Mouse (Mus musculus) hindbrain, embryonic 16.5 days (tissue): ENCODE measurements at regions not wholly inside any gene's neighbourhood (a gene's known extent, or its start where the extent isn't known, plus 50 kb on each side); places are given as distances from the start of the nearest gene placed in this dataset.
"Not testable (repeated sequence)": the region's sequence is repeated elsewhere in the genome, so short reads cannot be mapped to it uniquely, and the experiment has no call there.

Source experiments
- ATAC-seq: fragments of 200-750 bp; cut with Nextera tagmentation; 2 replicates; pipeline ENCODE4 v1.8.0; 2017; ENCODE audit warnings: moderate TSS enrichment, moderate library complexity
- H3K27ac ChIP-seq: fragments of 300-500 bp; sonication (generic); 2 replicates; pipeline ENCODE4 v1.5.1; 2014; ENCODE audit warnings: low read depth, mild to moderate bottlenecking, control low read depth, low read length, moderate library complexity
- H3K27me3 ChIP-seq: fragments of 300-500 bp; sonication (generic); replicated peaks from 2 replicates; pipeline ENCODE4 v1.6.1; 2014; ENCODE audit warnings: low read length; ENCODE audit not compliant: control insufficient read depth, insufficient read depth
- H3K36me3 ChIP-seq: fragments of 300-500 bp; sonication (generic); 2 replicates; pipeline ENCODE4 v1.6.1; 2014; ENCODE audit warnings: mild to moderate bottlenecking, low read length, moderate library complexity, mixed read lengths; ENCODE audit not compliant: control insufficient read depth, insufficient read depth
- H3K4me1 ChIP-seq: fragments of 300-500 bp; sonication (generic); 2 replicates; pipeline ENCODE4 v1.6.1; 2014; ENCODE audit warnings: low read depth, low read length; ENCODE audit not compliant: control insufficient read depth, insufficient read depth
- H3K4me2 ChIP-seq: fragments of 300-500 bp; sonication (generic); 2 replicates; pipeline ENCODE4 v1.6.1; 2014; ENCODE audit warnings: mild to moderate bottlenecking, low read length, control low read depth, moderate library complexity
- H3K4me3 ChIP-seq: fragments of 300-500 bp; sonication (generic); 2 replicates; pipeline ENCODE4 v1.5.1; 2014; ENCODE audit warnings: mild to moderate bottlenecking, low read length, control low read depth, moderate library complexity
- H3K9ac ChIP-seq: fragments of 300-500 bp; sonication (generic); 2 replicates; pipeline ENCODE4 v1.6.1; 2014; ENCODE audit warnings: low read depth, mild to moderate bottlenecking, control low read depth, low read length, moderate library complexity
- H3K9me3 ChIP-seq: fragments of 300-500 bp; sonication (generic); 2 replicates; pipeline ENCODE4 v1.6.1; 2014; ENCODE audit warnings: mild to moderate bottlenecking, low read length, moderate library complexity; ENCODE audit not compliant: control insufficient read depth
- WGBS: fragments of 180-500 bp; shearing (Covaris S2); extraction: QIAGEN DNeasy Blood & Tissue Kit; methylation state at CpG from one replicate; pipeline ENCODE4 v1.1.7; 2014; 5-methylcytosine and 5-hydroxymethylcytosine counted together

- no peaks in the 10 kb centered on the region for H3K27me3 ChIP-seq
- WGBS: 48% methylated on average over 3 of the region's 3 CpGs
- ATAC-seq: no peak
Observed at GRCm38 (mm10) chr3:111402135-111402534, 1151.3 kb upstream of the Prmt6 start.

GRCm38 (mm10) chr3:111393127-111393526 lies 1142.3 kb upstream of the Prmt6 start:
- Histone ChIP-seq H3K4me1 (no peaks in the 10 kb centered on the region), H3K4me2 (no peak overlapping the region), H3K27me3 (no peaks in the 10 kb centered on the region), H3K9ac (no peak overlapping the region), H3K27ac (no peak overlapping the region), H3K9me3 (no peaks in the 10 kb centered on the region), H3K4me3 (no peak overlapping the region), H3K36me3 (no peaks in the 10 kb centered on the region)
- peak; percentile 86 for ATAC-seq

More at GRCm38 (mm10) chr3:111402135-111402534, 1151.3 kb upstream of the Prmt6 start:
- Histone ChIP-seq H3K9ac (no peak overlapping the region), H3K27ac (no peak overlapping the region), H3K4me1 (no peaks in the 10 kb centered on the region), H3K4me2 (no peak overlapping the region), H3K36me3 (no peaks in the 10 kb centered on the region), H3K4me3 (no peak overlapping the region), H3K9me3 (no peaks in the 10 kb centered on the region)

DNA sequence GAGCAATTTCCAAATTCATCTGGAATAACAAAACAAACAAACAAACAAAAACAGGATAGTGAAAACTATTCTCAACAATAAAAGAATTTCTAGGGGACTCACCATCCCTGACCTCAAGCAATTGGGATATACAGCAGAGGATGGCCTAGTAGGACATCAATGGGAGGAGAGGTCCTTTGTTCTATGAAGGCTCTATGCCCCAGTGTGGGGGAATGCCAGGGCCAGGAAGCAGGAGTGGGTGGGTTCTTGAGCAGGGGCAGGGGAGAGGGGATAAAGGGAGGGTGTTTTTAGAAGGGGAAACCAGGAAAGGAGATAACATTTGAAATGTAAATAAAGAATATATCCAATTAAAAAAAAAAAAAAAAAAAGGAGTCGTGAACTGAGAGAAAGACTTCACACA lies 1141.9 kb upstream of the Prmt6 start:
- not testable (repeated sequence) for H3K27ac ChIP-seq, H3K4me2 ChIP-seq, H3K36me3 ChIP-seq, ATAC-seq, H3K9ac ChIP-seq, H3K4me1 ChIP-seq, H3K4me3 ChIP-seq, H3K27me3 ChIP-seq, H3K9me3 ChIP-seq
- WGBS: 40% methylated on average over 1 of the region's 1 CpGs

DNA sequence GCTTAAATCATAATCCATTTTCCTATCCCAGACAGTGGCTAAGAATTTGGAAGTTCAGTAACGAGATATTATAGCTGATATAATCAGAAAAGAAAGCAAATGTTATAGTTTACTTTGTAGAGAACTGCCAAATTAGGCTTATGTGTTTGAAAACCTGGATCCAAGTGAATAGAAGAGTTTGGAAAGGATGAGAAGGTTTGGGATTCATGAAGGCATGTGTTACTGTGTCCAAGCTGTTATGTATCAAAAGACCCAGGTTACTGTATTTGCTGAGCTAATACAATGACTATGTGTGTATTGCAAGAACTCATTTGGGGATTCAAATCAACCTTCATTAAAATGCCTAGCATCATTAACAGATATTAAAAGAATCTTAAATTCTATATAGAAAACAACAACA lies 1135.9 kb upstream of the Prmt6 start:
- Histone ChIP-seq H3K4me2 (no peak overlapping the region), H3K4me1 (no peaks in the 10 kb centered on the region)

DNA sequence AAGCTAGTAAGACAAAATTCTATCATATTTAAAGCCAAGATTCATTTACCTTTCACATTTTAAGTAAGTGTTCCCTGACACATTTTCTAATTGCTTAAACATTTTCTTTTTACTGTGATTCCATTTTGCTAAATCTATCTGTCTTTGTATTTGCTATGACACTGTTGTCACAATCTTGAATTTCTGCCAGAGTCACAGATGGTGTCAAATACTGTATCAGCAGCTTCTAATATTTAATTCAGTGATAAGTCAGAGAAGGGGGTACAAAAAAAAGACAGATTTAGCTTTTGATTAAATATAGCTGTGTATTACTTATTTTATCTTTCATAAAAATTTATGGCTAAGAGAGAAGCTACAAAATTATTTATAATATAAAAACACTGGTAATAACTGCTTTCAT lies 1135.5 kb upstream of the Prmt6 start:
- no peak overlapping the region for H3K9ac ChIP-seq
- ATAC-seq: no peak
- H3K36me3 ChIP-seq: no peaks in the 10 kb centered on the region
- no peak overlapping the region for H3K4me3 ChIP-seq
- H3K4me2 ChIP-seq: no peak overlapping the region
- H3K27me3 ChIP-seq: no peaks in the 10 kb centered on the region
- no peak overlapping the region for H3K27ac ChIP-seq
- no peaks in the 10 kb centered on the region for H3K9me3 ChIP-seq
- H3K4me1 ChIP-seq: no peaks in the 10 kb centered on the region

More for the DNA sequence above, 1135.9 kb upstream of the Prmt6 start:
- Histone ChIP-seq H3K9me3 (no peaks in the 10 kb centered on the region), H3K27me3 (no peaks in the 10 kb centered on the region), H3K36me3 (no peaks in the 10 kb centered on the region), H3K27ac (no peak overlapping the region), H3K9ac (no peak overlapping the region), H3K4me3 (no peak overlapping the region)
- ATAC-seq: no peak
- WGBS: 76% methylated on average over 1 of the region's 1 CpGs

- no peaks in the 10 kb centered on the region for H3K9me3 ChIP-seq
- no peak overlapping the region for H3K4me2 ChIP-seq
- no peak overlapping the region for H3K4me3 ChIP-seq
- WGBS: 95% methylated on average over 7 of the region's 7 CpGs
- H3K4me1 ChIP-seq: no peaks in the 10 kb centered on the region
- no peak overlapping the region for H3K27ac ChIP-seq
- no peaks in the 10 kb centered on the region for H3K36me3 ChIP-seq
- H3K9ac ChIP-seq: no peak overlapping the region
- no peaks in the 10 kb centered on the region for H3K27me3 ChIP-seq
- no peak for ATAC-seq
Observed at GRCm38 (mm10) chr3:111385627-111386026, 1134.8 kb upstream of the Prmt6 start.

- Histone ChIP-seq H3K4me3 (no peak overlapping the region), H3K36me3 (no peaks in the 10 kb centered on the region), H3K4me2 (no peak overlapping the region), H3K27me3 (no peaks in the 10 kb centered on the region), H3K27ac (no peak overlapping the region), H3K9ac (no peak overlapping the region), H3K4me1 (no peaks in the 10 kb centered on the region), H3K9me3 (no peaks in the 10 kb centered on the region)
- no peak for ATAC-seq
- WGBS: 59% methylated on average over 1 of the region's 1 CpGs
Observed at GRCm38 (mm10) chr3:111371259-111371658, 1120.5 kb upstream of the Prmt6 start.

DNA sequence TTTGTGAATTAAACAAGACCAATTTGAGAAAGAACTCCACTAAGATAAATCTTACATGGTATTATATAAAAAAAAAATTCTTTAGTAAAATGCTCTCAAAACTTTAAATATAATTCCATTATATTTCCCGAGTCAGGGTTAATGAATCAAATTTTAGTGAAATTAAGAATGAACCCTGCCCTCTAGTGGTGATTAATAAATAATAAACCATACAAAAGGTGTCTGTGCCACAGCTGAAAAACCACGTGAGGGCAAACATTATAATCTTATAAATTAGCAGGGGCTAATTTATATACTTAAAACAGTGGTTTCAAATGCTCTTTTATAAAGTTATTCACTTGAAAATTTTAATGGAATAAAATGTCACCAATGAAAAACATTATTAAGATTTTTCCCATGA lies 1087.4 kb upstream of the Prmt6 start:
- ATAC-seq: no peak
- WGBS: 46% methylated on average over 2 of the region's 2 CpGs
- H3K4me2 ChIP-seq: no peak overlapping the region
- no peaks in the 10 kb centered on the region for H3K4me1 ChIP-seq
- H3K4me3 ChIP-seq: no peak overlapping the region
- H3K9ac ChIP-seq: no peak overlapping the region
- H3K9me3 ChIP-seq: no peaks in the 10 kb centered on the region
- H3K27ac ChIP-seq: no peak overlapping the region
- H3K27me3 ChIP-seq: no peaks in the 10 kb centered on the region
- no peaks in the 10 kb centered on the region for H3K36me3 ChIP-seq

DNA sequence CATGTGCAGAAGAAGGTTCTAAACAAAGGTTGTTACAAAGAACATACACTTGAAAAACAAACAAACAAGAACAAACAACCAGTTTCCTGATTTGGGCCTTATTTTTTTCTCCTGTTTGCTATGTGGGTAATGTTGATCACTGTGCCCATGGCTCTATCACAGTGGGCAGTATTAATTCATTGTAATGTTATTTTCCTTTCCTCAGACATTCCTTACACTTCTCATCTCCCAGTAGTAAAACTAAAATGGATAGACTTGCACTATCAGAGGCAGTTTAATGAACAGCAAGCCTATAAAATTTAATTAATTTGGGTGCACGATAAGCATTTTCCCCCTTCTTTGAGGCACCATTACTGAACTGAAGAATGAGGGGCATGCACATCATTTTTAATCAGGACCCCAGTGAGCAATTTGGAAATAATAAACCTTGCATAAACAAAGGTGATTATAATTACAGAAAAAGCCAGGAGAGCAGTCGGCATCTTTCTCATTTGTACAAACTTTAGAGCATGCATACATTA lies 1040.3 kb upstream of the Prmt6 start:
- H3K4me2 ChIP-seq: no peak overlapping the region
- ATAC-seq: peak; percentile 64; the same call in 1 of the 2 replicates
- H3K9me3 ChIP-seq: no peaks in the 10 kb centered on the region
- WGBS: 64% methylated on average over 2 of the region's 2 CpGs
- H3K4me3 ChIP-seq: no peak overlapping the region
- H3K27ac ChIP-seq: no peak overlapping the region
- no peaks in the 10 kb centered on the region for H3K36me3 ChIP-seq
- H3K9ac ChIP-seq: no peak overlapping the region
- no peaks in the 10 kb centered on the region for H3K27me3 ChIP-seq
- H3K4me1 ChIP-seq: no peaks in the 10 kb centered on the region

- no peaks in the 10 kb centered on the region for H3K36me3 ChIP-seq
- H3K9ac ChIP-seq: no peak overlapping the region
- H3K4me3 ChIP-seq: no peak overlapping the region
- no peaks in the 10 kb centered on the region for H3K27me3 ChIP-seq
- ATAC-seq: no peak
- no peak overlapping the region for H3K27ac ChIP-seq
- H3K9me3 ChIP-seq: no peaks in the 10 kb centered on the region
- no peaks in the 10 kb centered on the region for H3K4me1 ChIP-seq
- no peak overlapping the region for H3K4me2 ChIP-seq
Observed at GRCm38 (mm10) chr3:111281584-111281983, 1030.8 kb upstream of the Prmt6 start.
